ENCODE assay signal across 18 mouse cellular contexts in genomic region chr5:66942922-66943321, GRCm38 (mm10).
"Had no signal": no experiment of that assay in that cellular context is flagged by ENCODE, and none has a peak within 500 bp of the region (broad histone marks: within the 10 kb centered on the region; RNA-seq: fewer than 3 reads in every experiment).

No protein-coding gene starts in this region.

- DNase-seq: lung, postnatal 10 days; lung, postnatal 4 days; midbrain, embryonic 14.5 days; retina, postnatal 1 day; right cerebral cortex, adult 18-20 months; right cerebral cortex, postnatal 25 days; right cerebral cortex, postnatal 4 days; spleen, adult 18-20 months; thymus, adult 18-20 months; thymus, postnatal 14 days; thymus, postnatal 36 days had no signal

- H3K36me3 ChIP-seq: midbrain, embryonic 10.5 days; midbrain, embryonic 12.5 days; neural tube, embryonic 13.5 days; neural tube, embryonic 15.5 days had no signal

- H3K27me3 ChIP-seq: midbrain, embryonic 12.5 days; neural tube, embryonic 13.5 days; neural tube, embryonic 15.5 days had no signal

- H3K9me3 ChIP-seq: midbrain, embryonic 10.5 days; midbrain, embryonic 12.5 days; neural tube, embryonic 13.5 days; neural tube, embryonic 15.5 days had no signal

- H3K27ac ChIP-seq: midbrain, embryonic 10.5 days; midbrain, embryonic 12.5 days; neural tube, embryonic 15.5 days had no signal

- ATAC-seq: midbrain, embryonic 16.5 days had no signal

- H3K9ac ChIP-seq: lung, embryonic 14.5 days; midbrain, embryonic 12.5 days; neural tube, embryonic 13.5 days; neural tube, embryonic 15.5 days had no signal

- H3K4me3 ChIP-seq: midbrain, embryonic 10.5 days; midbrain, embryonic 12.5 days; myocyte; neural tube, embryonic 13.5 days; neural tube, embryonic 15.5 days had no signal

- H3K4me2 ChIP-seq: lung, embryonic 14.5 days; midbrain, embryonic 12.5 days; neural tube, embryonic 13.5 days; neural tube, embryonic 15.5 days had no signal
